Mouse (Mus musculus): ENCODE measurements around the gene Olfr213. TPM values are rescaled to one million over a fixed set of nuclear protein-coding genes. Genes with fewer than 3 reads are reported as not detected.
"Not testable (repeated sequence)": the region's sequence is repeated elsewhere in the genome, so short reads cannot be mapped to it uniquely, and the experiment has no call there.

Gene Olfr213
- total RNA-seq (2015; ENCODE audit: low replicate concordance) (not detected in 2 replicates), total RNA-seq (2017; ENCODE audit: low replicate concordance) (not detected in 2 replicates)

- no peak for ATAC-seq (replicated peaks; ENCODE audit: low FRiP score, poor library complexity, severe bottlenecking)
Measured at GRCm38 (mm10) chr6:116538156-116538555, at the start of gene Olfr213. TSS of gene Olfr213 (plus strand) at chr6:116538456.

GRCm38 (mm10) chr6:116488791-116489190 is 49.5 kb upstream of the Olfr213 start, which contains the start of gene Olfr211:
TSS of gene Olfr211 (plus strand) at chr6:116489091.
- no peak for ATAC-seq (replicated peaks; ENCODE audit: low FRiP score, poor library complexity, severe bottlenecking)

- no peak for ATAC-seq (replicated peaks; ENCODE audit: low FRiP score, poor library complexity, severe bottlenecking)
Measured at GRCm38 (mm10) chr6:116493742-116494141, 44.5 kb upstream of the Olfr213 start.

- no peak for ATAC-seq (replicated peaks; ENCODE audit: low FRiP score, poor library complexity, severe bottlenecking)
Measured at GRCm38 (mm10) chr6:116495960-116496359, 42.3 kb upstream of the Olfr213 start.

GRCm38 (mm10) chr6:116506302-116507003 is 31.8 kb upstream of the Olfr213 start, which contains the start of gene Olfr212:
TSS of gene Olfr212 (plus strand) at chr6:116506516.
- ATAC-seq (replicated peaks; ENCODE audit: low FRiP score, poor library complexity, severe bottlenecking): peak; percentile 79

GRCm38 (mm10) chr6:116514832-116515231 is 23.4 kb upstream of the Olfr213 start:
- no peak for ATAC-seq (replicated peaks; ENCODE audit: low FRiP score, poor library complexity, severe bottlenecking)

- no peak for ATAC-seq (replicated peaks; ENCODE audit: low FRiP score, poor library complexity, severe bottlenecking)
Measured at GRCm38 (mm10) chr6:116542500-116542899, 4.2 kb downstream of the Olfr213 start.

- ATAC-seq (replicated peaks; ENCODE audit: low FRiP score, poor library complexity, severe bottlenecking): not testable (repeated sequence)
Measured at GRCm38 (mm10) chr6:116550841-116551240, 12.6 kb downstream of the Olfr213 start, which contains the start of gene Gm5580. TSS of gene Gm5580 (plus strand) at chr6:116551141.

GRCm38 (mm10) chr6:116553935-116554334 is 15.7 kb downstream of the Olfr213 start, which contains the start of gene Olfr214:
TSS of gene Olfr214 (plus strand) at chr6:116554235.
- no peak for ATAC-seq (replicated peaks; ENCODE audit: low FRiP score, poor library complexity, severe bottlenecking)

GRCm38 (mm10) chr6:116554952-116555351 is 16.7 kb downstream of the Olfr213 start:
- ATAC-seq (replicated peaks; ENCODE audit: low FRiP score, poor library complexity, severe bottlenecking): no peak

- ATAC-seq (replicated peaks; ENCODE audit: low FRiP score, poor library complexity, severe bottlenecking): peak; percentile 46; the same call in 1 of the 2 replicates
Measured at GRCm38 (mm10) chr6:116569834-116570233, 31.6 kb downstream of the Olfr213 start.

- no peak for ATAC-seq (replicated peaks; ENCODE audit: low FRiP score, poor library complexity, severe bottlenecking)
Measured at GRCm38 (mm10) chr6:116584095-116584494, 45.8 kb downstream of the Olfr213 start, which contains the start of gene Olfr215. TSS of gene Olfr215 (minus strand) at chr6:116584195.

Other genes with a start within 250 kb of the Olfr213 start
- gene March8, start 200.4 kb upstream of the Olfr213 start, total RNA-seq (2015; ENCODE audit: low replicate concordance): 417 and 504 TPM in 2 replicates
- gene March8, start 200.4 kb upstream of the Olfr213 start, total RNA-seq (2017; ENCODE audit: low replicate concordance): 368 and 504 TPM in 2 replicates
- 15.1 and 20.1 TPM in 2 replicates for gene Alox5, start 77.3 kb upstream of the Olfr213 start, total RNA-seq (2015; ENCODE audit: low replicate concordance)
- 8.9 and 10.4 TPM in 2 replicates for gene Alox5, start 77.3 kb upstream of the Olfr213 start, total RNA-seq (2017; ENCODE audit: low replicate concordance)
- not detected in 2 replicates for gene Olfr211, start 49.4 kb upstream of the Olfr213 start, total RNA-seq (2015; ENCODE audit: low replicate concordance)
- not detected in 2 replicates for gene Olfr211, start 49.4 kb upstream of the Olfr213 start, total RNA-seq (2017; ENCODE audit: low replicate concordance)
- gene Olfr212, start 31.9 kb upstream of the Olfr213 start, total RNA-seq (2015; ENCODE audit: low replicate concordance): not detected in 2 replicates
- gene Olfr212, start 31.9 kb upstream of the Olfr213 start, total RNA-seq (2017; ENCODE audit: low replicate concordance): not detected in 2 replicates
- gene Gm5580, start 12.7 kb downstream of the Olfr213 start, total RNA-seq (2015; ENCODE audit: low replicate concordance): not detected in 2 replicates
- 0.15 TPM in 1 of 2 replicates, not detected in the other for gene Gm5580, start 12.7 kb downstream of the Olfr213 start, total RNA-seq (2017; ENCODE audit: low replicate concordance)
- gene Olfr214, start 15.8 kb downstream of the Olfr213 start, total RNA-seq (2015; ENCODE audit: low replicate concordance): not detected in 2 replicates
- gene Olfr214, start 15.8 kb downstream of the Olfr213 start, total RNA-seq (2017; ENCODE audit: low replicate concordance): not detected in 2 replicates
- gene Olfr215, start 45.7 kb downstream of the Olfr213 start, total RNA-seq (2015; ENCODE audit: low replicate concordance): not detected in 2 replicates
- not detected in 2 replicates for gene Olfr215, start 45.7 kb downstream of the Olfr213 start, total RNA-seq (2017; ENCODE audit: low replicate concordance)
- gene Zfp422, start 90.5 kb downstream of the Olfr213 start, total RNA-seq (2015; ENCODE audit: low replicate concordance): 20.2 and 29.8 TPM in 2 replicates
- 5.5 and 6.3 TPM in 2 replicates for gene Zfp422, start 90.5 kb downstream of the Olfr213 start, total RNA-seq (2017; ENCODE audit: low replicate concordance)
- not detected in 2 replicates for gene Depp1, start 112.2 kb downstream of the Olfr213 start, total RNA-seq (2015; ENCODE audit: low replicate concordance)
- gene Depp1, start 112.2 kb downstream of the Olfr213 start, total RNA-seq (2017; ENCODE audit: low replicate concordance): 2.8 TPM in 1 of 2 replicates, not detected in the other
- 28.1 and 28.8 TPM in 2 replicates for gene Rassf4, start 135.5 kb downstream of the Olfr213 start, total RNA-seq (2015; ENCODE audit: low replicate concordance)
- 6.9 and 11.4 TPM in 2 replicates for gene Rassf4, start 135.5 kb downstream of the Olfr213 start, total RNA-seq (2017; ENCODE audit: low replicate concordance)
- gene Tmem72, start 178.5 kb downstream of the Olfr213 start, total RNA-seq (2015; ENCODE audit: low replicate concordance): under 0.01 and 0.42 TPM in 2 replicates
- 0.08 and 0.13 TPM in 2 replicates for gene Tmem72, start 178.5 kb downstream of the Olfr213 start, total RNA-seq (2017; ENCODE audit: low replicate concordance)

Measured in erythroid progenitor cell, adult 5-6 weeks (primary cell).